Mouse (Mus musculus) brain, adult 10 weeks (tissue): ENCODE data around the gene Zfp830. TPM values are rescaled to one million over a fixed set of nuclear protein-coding genes. Genes with fewer than 3 reads are reported as not detected.

Experiments used
- polyA plus RNA-seq: library from polyadenylated mRNA; stranded (reverse); fragments of 350-450 nt; fragmentation: Illumina TruSeq; extraction: RNeasy Lipid Tissue Mini Kit (QIAGEN cat#74804); gene quantifications from one replicate; pipeline ENCODE4 v1.2.3, GENCODE M21; 2015; ENCODE audit warnings: low read depth, low replicate concordance

Zfp830 gene
- 11.9 TPM for polyA plus RNA-seq

GRCm38 (mm10) chr11:82763742-82764437 lies at the start of gene Zfp830, which contains the start of gene Cct6b:
Zfp830 (plus strand) TSS chr11:82764345.
Cct6b (minus strand) TSS chr11:82764321.

GRCm38 (mm10) chr11:82780983-82781903 lies 17.1 kb downstream of the Zfp830 start, which contains the start of gene Lig3:
Lig3 (plus strand) TSS chr11:82781108.

Other genes starting within 250 kb of the Zfp830 start
- gene Cct6b, start within 50 bp of the Zfp830 start, polyA plus RNA-seq: 0.25 TPM
- gene Lig3, start 16.8 kb downstream of the Zfp830 start, polyA plus RNA-seq: 23.9 TPM
- 14.3 TPM for gene Rffl, start 106.9 kb downstream of the Zfp830 start, polyA plus RNA-seq
- 19.3 TPM for gene Rad51d, start 126.3 kb downstream of the Zfp830 start, polyA plus RNA-seq
- gene Fndc8, start 127.8 kb downstream of the Zfp830 start, polyA plus RNA-seq: not detected
- gene Nle1, start 144.1 kb downstream of the Zfp830 start, polyA plus RNA-seq: 21.1 TPM
- gene Unc45b, start 146.2 kb downstream of the Zfp830 start, polyA plus RNA-seq: 2.9 TPM
- gene Slfn5, start 187.0 kb downstream of the Zfp830 start, polyA plus RNA-seq: 3.8 TPM
- 0.28 TPM for gene Slfn9, start 227.5 kb downstream of the Zfp830 start, polyA plus RNA-seq